Mouse (Mus musculus): ENCODE results near the gene Bzw1.

The Bzw1 gene

GRCm38 (mm10) chr1:58397731-58398130 lies 5.0 kb downstream of the Bzw1 start:
- no peak for DNase-seq

GRCm38 (mm10) chr1:58401396-58401795 lies 8.7 kb downstream of the Bzw1 start:
- no peak for DNase-seq

- DNase-seq, result no peak
Measured at GRCm38 (mm10) chr1:58403745-58404144, 11.0 kb downstream of the Bzw1 start.

- no peak for DNase-seq
Measured at GRCm38 (mm10) chr1:58407321-58407720, 14.6 kb downstream of the Bzw1 start.

GRCm38 (mm10) chr1:58408141-58408540 lies 15.4 kb downstream of the Bzw1 start:
- DNase-seq, result no peak

- DNase-seq, result no peak
Measured at GRCm38 (mm10) chr1:58409553-58410197, 17.0 kb downstream of the Bzw1 start.

- DNase-seq, result no peak
Measured at GRCm38 (mm10) chr1:58410198-58410588, 17.5 kb downstream of the Bzw1 start.

- DNase-seq, result no peak
Measured at GRCm38 (mm10) chr1:58410776-58411175, 18.1 kb downstream of the Bzw1 start.

GRCm38 (mm10) chr1:58415442-58415841 lies 22.7 kb downstream of the Bzw1 start:
- no peak for DNase-seq

- no peak for DNase-seq
Measured at GRCm38 (mm10) chr1:58416048-58416447, 23.4 kb downstream of the Bzw1 start.

- no peak for DNase-seq
Measured at GRCm38 (mm10) chr1:58420032-58420431, 27.3 kb downstream of the Bzw1 start.

- peak; percentile 59 for DNase-seq
Measured at GRCm38 (mm10) chr1:58420961-58421360, 28.3 kb downstream of the Bzw1 start.

GRCm38 (mm10) chr1:58422879-58423278 lies 30.2 kb downstream of the Bzw1 start:
- peak; percentile 40 for DNase-seq

GRCm38 (mm10) chr1:58423371-58424248 lies 30.9 kb downstream of the Bzw1 start, which contains the start of gene Clk1:
Clk1 (minus strand) TSS chr1:58424066.
- DNase-seq, result peak; percentile 97

- DNase-seq, result peak; percentile 36
Measured at GRCm38 (mm10) chr1:58424551-58424950, 31.9 kb downstream of the Bzw1 start.

GRCm38 (mm10) chr1:58444691-58445090 lies 52.0 kb downstream of the Bzw1 start:
- no peak for DNase-seq

GRCm38 (mm10) chr1:58445143-58445722 lies 52.5 kb downstream of the Bzw1 start, which contains the start of the genes Nif3l1 and Ppil3:
Nif3l1 (plus strand) TSS chr1:58445151.
Ppil3 (minus strand) TSS chr1:58445486.
- peak; percentile 86 for DNase-seq

GRCm38 (mm10) chr1:58445861-58446260 lies 53.2 kb downstream of the Bzw1 start:
- DNase-seq, result no peak

GRCm38 (mm10) chr1:58447766-58448165 lies 55.1 kb downstream of the Bzw1 start:
- no peak for DNase-seq

- no peak for DNase-seq
Measured at GRCm38 (mm10) chr1:58448396-58448795, 55.7 kb downstream of the Bzw1 start.

- no peak for DNase-seq
Measured at GRCm38 (mm10) chr1:58454316-58454715, 61.6 kb downstream of the Bzw1 start.

All from cerebellum, adult 9-11 months (tissue).